In genomic region chrX:145672776-145673175, GRCm38 (mm10) we compare ENCODE assay signal across 9 mouse cellular contexts.
DNase-seq lines count a peak whose midpoint lies in the region; ATAC-seq and TF ChIP-seq lines count a peak whose summit lies in the region.
"Had no signal": no experiment of that assay in that cellular context is flagged by ENCODE, and none has a peak within 500 bp of the region (broad histone marks: within the 10 kb centered on the region; RNA-seq: fewer than 3 reads in every experiment).

No protein-coding gene starts in this region.

- no peak for TF ChIP-seq EP300 in heart, postnatal 0 days (IDR thresholded peaks at IDR 0.05; ENCODE audit: low read depth)

- no peaks in the 10 kb centered on the region for H3K9me3 ChIP-seq in heart, postnatal 0 days (replicated peaks; ENCODE audit: control insufficient read depth, low read length)
- H3K9me3 ChIP-seq: embryonic facial prominence, embryonic 15.5 days had no signal

- H3K4me3 ChIP-seq in heart, postnatal 0 days (ENCODE audit: low read depth, low read length), result no peak overlapping the region
- H3K4me3 ChIP-seq: embryonic facial prominence, embryonic 15.5 days had no signal

- intact Hi-C loops in heart, postnatal 25 days (cut with DNase I), result loop anchor here (5.0 kb wide), 2 partner anchors 130 to 270 kb away; no protein-coding TSS in a partner anchor

- no peaks in the 10 kb centered on the region for H3K27me3 ChIP-seq in heart, postnatal 0 days (ENCODE audit: control insufficient read depth, insufficient read depth, low read length)
- H3K27me3 ChIP-seq: embryonic facial prominence, embryonic 15.5 days had no signal

- H3K36me3 ChIP-seq in heart, postnatal 0 days (replicated peaks; ENCODE audit: control insufficient read depth, insufficient read depth, low read length), result no peaks in the 10 kb centered on the region
- H3K36me3 ChIP-seq: embryonic facial prominence, embryonic 15.5 days had no signal

- DNase-seq in heart, postnatal 0 days (ENCODE audit: low spot score), result peak; percentile 19
- no peak for DNase-seq in heart, postnatal 25 days (ENCODE audit: low spot score)
- peak; percentile 30 for DNase-seq in thymus, postnatal 0 days (ENCODE audit: low spot score)
- DNase-seq in thymus, postnatal 36 days, result no peak
- peak; percentile 2 for DNase-seq in layer of hippocampus, adult 9-10 months (ENCODE audit: low spot score)
- DNase-seq in telencephalon, adult 2 months (ENCODE audit: low read depth, low spot score), result peak; percentile 15
- DNase-seq in urinary bladder, postnatal 10 days (ENCODE audit: low spot score), result no peak

- no peak overlapping the region for H3K27ac ChIP-seq in heart, postnatal 0 days (ENCODE audit: low read depth)
- H3K27ac ChIP-seq: embryonic facial prominence, embryonic 15.5 days had no signal

- no peak for ATAC-seq in heart, postnatal 0 days (ENCODE audit: insufficient read depth, low read depth)
- peak; percentile 73; the same call in 1 of the 2 replicates for ATAC-seq in common myeloid progenitor, adult 5-6 weeks (replicated peaks; ENCODE audit: low read depth, poor library complexity, severe bottlenecking)

- TF ChIP-seq CTCF in heart, postnatal 0 days (IDR thresholded peaks at IDR 0.05; ENCODE audit: low read depth), result peak; percentile 65

- no peak overlapping the region for H3K4me2 ChIP-seq in heart, postnatal 0 days (ENCODE audit: low read depth, low read length)
- H3K4me2 ChIP-seq: embryonic facial prominence, embryonic 15.5 days had no signal

- H3K4me1 ChIP-seq in heart, postnatal 0 days (ENCODE audit: control insufficient read depth, insufficient read depth), result no peaks in the 10 kb centered on the region
- H3K4me1 ChIP-seq: embryonic facial prominence, embryonic 15.5 days had no signal

- no peak overlapping the region for H3K9ac ChIP-seq in heart, postnatal 0 days (replicated peaks; ENCODE audit: low read depth, low read length)
- H3K9ac ChIP-seq: embryonic facial prominence, embryonic 15.5 days had no signal

Comparison
In these comparisons a context has a peak if more than half of its experiments do, and no peak if none do; other contexts are left out.
1. DNase-seq: peak in heart, postnatal 0 days (single experiment), thymus, postnatal 0 days (single experiment), layer of hippocampus, adult 9-10 months (single experiment) and telencephalon, adult 2 months (single experiment); none in heart, postnatal 25 days (single experiment), thymus, postnatal 36 days (0 of 2) and urinary bladder, postnatal 10 days (single experiment).